Mouse (Mus musculus) c-Kit-positive CD71-negative TER-119-negative erythroid progenitor cells, embryonic 14.5 days (primary cell): ENCODE results near the gene Slc25a19.

Experiments used
- DNase-seq: peaks from one replicate; pipeline ENCODE4 v3.0.0-alpha.2; 2013; ENCODE audit warnings: low read depth

The Slc25a19 gene

GRCm38 (mm10) chr11:115599722-115600121, 28.4 kb downstream of the Slc25a19 start:
- no peak for DNase-seq

GRCm38 (mm10) chr11:115598309-115598708, 29.8 kb downstream of the Slc25a19 start:
- DNase-seq, result no peak

GRCm38 (mm10) chr11:115595209-115595608, 32.9 kb downstream of the Slc25a19 start:
- DNase-seq, result no peak

- no peak for DNase-seq
Observed at GRCm38 (mm10) chr11:115590526-115591075, 37.5 kb downstream of the Slc25a19 start.

GRCm38 (mm10) chr11:115587984-115588383, 40.1 kb downstream of the Slc25a19 start:
- DNase-seq, result no peak

GRCm38 (mm10) chr11:115586403-115586802, 41.7 kb downstream of the Slc25a19 start:
- DNase-seq, result no peak

GRCm38 (mm10) chr11:115585573-115586100, 42.5 kb downstream of the Slc25a19 start:
- DNase-seq, result no peak

GRCm38 (mm10) chr11:115584376-115585073, 43.6 kb downstream of the Slc25a19 start:
- no peak for DNase-seq

- no peak for DNase-seq
Observed at GRCm38 (mm10) chr11:115582913-115583606, 45.0 kb downstream of the Slc25a19 start.

GRCm38 (mm10) chr11:115579080-115579479, 49.0 kb downstream of the Slc25a19 start:
- DNase-seq, result no peak

GRCm38 (mm10) chr11:115564961-115565360, 63.1 kb downstream of the Slc25a19 start:
- peak; percentile 7 for DNase-seq
